Mouse (Mus musculus) heart, postnatal 0 days (tissue): ENCODE data around the gene Slc25a20.

Experiments used
- CTCF ChIP-seq: IDR thresholded peaks from 2 replicates; pipeline ENCODE4 v1.5.1; 2016; ENCODE audit warnings: antibody characterized with exemption, control low read depth, low read depth
- EP300 ChIP-seq: IDR thresholded peaks from 2 replicates; pipeline ENCODE4 v1.6.1; 2016; ENCODE audit warnings: antibody characterized with exemption, low read depth

GRCm38 (mm10) chr9:108648166-108648565, 13.7 kb upstream of the Slc25a20 start:
- TF ChIP-seq CTCF (no peak), EP300 (no peak)
